18 mouse cellular contexts compared by ENCODE assay signal in the genomic region with DNA sequence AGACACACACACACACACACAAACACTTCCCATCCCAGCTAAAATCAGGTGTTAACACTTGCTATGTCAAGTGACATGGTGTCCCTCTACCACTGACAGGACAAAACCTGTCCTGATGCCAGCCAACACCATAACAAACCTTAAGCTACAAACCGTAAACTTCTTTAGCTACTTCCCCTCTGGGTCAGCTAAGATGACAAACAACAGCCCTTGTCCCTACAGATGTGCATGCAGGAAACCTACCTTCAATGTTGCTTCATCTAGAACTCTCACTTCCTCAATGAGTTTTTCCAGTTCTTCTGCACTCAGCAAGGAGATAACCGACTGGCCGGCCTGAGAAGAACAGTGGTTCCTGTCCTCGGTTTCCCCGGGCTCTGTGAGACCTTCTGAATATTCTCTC. TPM values are rescaled to one million over a fixed set of nuclear protein-coding genes. Genes with fewer than 3 reads are reported as not detected.
DNase-seq lines count a peak whose midpoint lies in the region; ATAC-seq lines count a peak whose summit lies in the region.
"Had no signal": no experiment of that assay in that cellular context is flagged by ENCODE, and none has a peak within 500 bp of the region (broad histone marks: within the 10 kb centered on the region; RNA-seq: fewer than 3 reads in every experiment).

No protein-coding gene starts in this region.

- 97% methylated on average over 5 of the region's 5 CpGs for WGBS in forebrain, embryonic 11.5 days

- no peak overlapping the region for H3K27ac ChIP-seq in forebrain, embryonic 11.5 days (ENCODE audit: low read depth, low read length)
- H3K27ac ChIP-seq: forebrain, embryonic 15.5 days; hindbrain, embryonic 10.5 days; limb, embryonic 13.5 days; lung, embryonic 15.5 days had no signal

- peak; percentile 60 for DNase-seq in lung, postnatal 25 days (ENCODE audit: low spot score)
- no peak for DNase-seq in lung, postnatal 36 days
- DNase-seq in B cell, adult 2 months, result peak; percentile 60 to 61
- DNase-seq in forebrain, embryonic 11.5 days (ENCODE audit: low spot score), result no peak
- DNase-seq in cerebellum, postnatal 36 days, result no peak
- DNase-seq: cerebellum, adult 11 months; heart, adult 11 months; kidney, adult 8-10 months; kidney, postnatal 25 days had no signal

- H3K4me2 ChIP-seq in forebrain, embryonic 11.5 days (ENCODE audit: low read depth, low read length, severe bottlenecking), result no peak overlapping the region
- H3K4me2 ChIP-seq: forebrain, embryonic 15.5 days; limb, embryonic 13.5 days; lung, embryonic 15.5 days had no signal

- peak; percentile 52 for ATAC-seq in granulocyte monocyte progenitor cell, adult 5-6 weeks (replicated peaks; ENCODE audit: poor library complexity, severe bottlenecking)
- peak; percentile 54 for ATAC-seq in neutrophil, adult 5-6 weeks (ENCODE audit: extremely low read depth, insufficient number of reproducible peaks, low FRiP score, poor library complexity, severe bottlenecking)
- no peak for ATAC-seq in forebrain, embryonic 11.5 days (replicated peaks; ENCODE audit: low FRiP score)
- ATAC-seq: forebrain, embryonic 15.5 days; midbrain, embryonic 16.5 days had no signal

- H3K4me1 ChIP-seq in forebrain, embryonic 11.5 days (replicated peaks; ENCODE audit: control insufficient read depth, insufficient read depth, low read length), result no peaks in the 10 kb centered on the region
- H3K4me1 ChIP-seq: forebrain, embryonic 15.5 days; hindbrain, embryonic 10.5 days; limb, embryonic 13.5 days had no signal

- H3K9me3 ChIP-seq in forebrain, embryonic 11.5 days (ENCODE audit: control insufficient read depth, low read length), result no peaks in the 10 kb centered on the region
- H3K9me3 ChIP-seq: forebrain, embryonic 15.5 days; G1E; hindbrain, embryonic 10.5 days; limb, embryonic 13.5 days; lung, embryonic 15.5 days had no signal

- no peak overlapping the region for H3K9ac ChIP-seq in forebrain, embryonic 11.5 days (ENCODE audit: low read length)
- H3K9ac ChIP-seq: forebrain, embryonic 15.5 days; limb, embryonic 13.5 days; lung, embryonic 15.5 days had no signal

- H3K27me3 ChIP-seq in forebrain, embryonic 11.5 days (ENCODE audit: control insufficient read depth, insufficient read depth, low read length), result no peaks in the 10 kb centered on the region
- H3K27me3 ChIP-seq: forebrain, embryonic 15.5 days; limb, embryonic 13.5 days; lung, embryonic 15.5 days had no signal

- no peak overlapping the region for H3K4me3 ChIP-seq in forebrain, embryonic 11.5 days (ENCODE audit: low read depth, low read length)
- H3K4me3 ChIP-seq: erythroblast, embryonic 14.5 days; forebrain, embryonic 15.5 days; hindbrain, embryonic 10.5 days; limb, embryonic 13.5 days; lung, embryonic 15.5 days had no signal

- no peaks in the 10 kb centered on the region for H3K36me3 ChIP-seq in forebrain, embryonic 11.5 days (ENCODE audit: control insufficient read depth, insufficient read depth, low read length)
- H3K36me3 ChIP-seq: forebrain, embryonic 15.5 days; G1E; hindbrain, embryonic 10.5 days; limb, embryonic 13.5 days; lung, embryonic 15.5 days had no signal

RNA-seq across cellular contexts. Expression of a gene that starts 18.9 kb away (rescaled TPM):
- total RNA-seq in granulocyte monocyte progenitor cell, adult 5-6 weeks (2014; fragmentation: Nextera tagmentation), result 9.7 and 17.4 TPM in 2 replicates
- 8.5 and 10.7 TPM in 2 replicates for total RNA-seq in granulocyte monocyte progenitor cell, adult 5-6 weeks (2017)
- total RNA-seq in neutrophil, adult 5-6 weeks (2017), result 49.9 and 57.6 TPM in 2 replicates
- polyA plus RNA-seq in forebrain, embryonic 11.5 days (2014; fragmentation: Nextera tagmentation; extraction: Ambion mirVana), result 10.6 and 11.2 TPM in 2 replicates

Comparison
In these comparisons a context has a peak if more than half of its experiments do, and no peak if none do; other contexts are left out.
1. DNase-seq: peak in lung, postnatal 25 days (single experiment) and B cell, adult 2 months (2 of 2); none in lung, postnatal 36 days (single experiment), forebrain, embryonic 11.5 days (single experiment) and cerebellum, postnatal 36 days (0 of 2).